7 mouse cellular contexts compared by ENCODE assay signal in the genomic region with DNA sequence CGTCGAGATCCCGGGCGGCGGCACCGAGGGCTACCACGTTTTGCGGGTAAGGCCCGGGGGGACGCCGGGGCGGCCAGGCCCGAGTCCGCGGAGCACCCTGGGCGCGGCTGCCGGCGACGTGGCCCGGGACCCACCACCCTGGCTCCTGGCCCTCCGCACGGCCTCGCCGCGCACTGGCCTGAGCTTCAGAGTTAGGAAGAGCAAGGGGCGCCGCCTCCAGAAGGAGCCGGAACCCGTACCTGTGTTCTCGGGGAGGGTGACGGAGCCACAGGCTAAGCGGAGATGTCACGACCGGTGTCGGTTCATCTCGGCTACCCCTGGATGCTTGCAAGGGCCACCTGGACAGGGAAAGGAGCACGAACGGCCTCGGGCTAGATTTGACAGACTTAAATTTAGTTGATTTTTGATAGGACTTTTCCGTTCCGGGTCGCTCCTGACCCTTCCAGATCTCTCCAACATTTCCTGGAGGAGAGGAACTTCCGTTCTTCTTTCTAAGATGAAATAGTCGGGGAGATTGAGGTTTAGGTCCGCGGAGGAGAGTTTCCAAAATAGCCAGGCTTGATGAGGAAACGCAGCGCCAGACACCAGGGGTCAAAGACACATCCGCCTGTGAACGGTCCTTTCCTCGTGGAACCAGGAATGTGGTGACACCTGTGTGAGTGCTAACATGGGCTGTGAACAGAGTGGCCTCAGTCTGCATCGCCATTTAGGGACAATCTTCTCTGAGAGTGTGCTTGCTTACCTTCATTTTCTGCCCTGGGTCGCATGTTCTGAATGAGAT. TPM values are rescaled to one million over a fixed set of nuclear protein-coding genes. Genes with fewer than 3 reads are reported as not detected.
DNase-seq lines count a peak whose midpoint lies in the region; ATAC-seq lines count a peak whose summit lies in the region.

A gene (minus strand): TSS at position 394 of the 781 bp plus-strand sequence.

- peak; percentile 48 for ATAC-seq in erythroblast, adult 5-6 weeks (replicated peaks; ENCODE audit: low FRiP score, poor library complexity, severe bottlenecking)
- peak; percentile 80 for ATAC-seq in intestine, embryonic 14.5 days (replicated peaks; ENCODE audit: low FRiP score, low TSS enrichment, low read depth)

- no peaks in the 10 kb centered on the region for H3K27me3 ChIP-seq in intestine, embryonic 14.5 days (replicated peaks; ENCODE audit: control insufficient read depth, insufficient read depth, low read length)

- H3K27ac ChIP-seq in intestine, embryonic 14.5 days (ENCODE audit: low read depth): peak within 1 kb of the TSS; percentile 91
- H3K27ac ChIP-seq in macrophage: peak within 1 kb of the TSS; percentile 55

- peak within 1 kb of the TSS; percentile 85 for H3K4me2 ChIP-seq in intestine, embryonic 14.5 days (ENCODE audit: low read length)

- peaks cover 52% of the 10 kb centered on the region for H3K79me2 ChIP-seq in macrophage (ENCODE audit: inconsistent target)

- peak within 1 kb of the TSS; percentile 96 for H3K4me3 ChIP-seq in intestine, embryonic 14.5 days (ENCODE audit: low read depth, low read length)
- peak within 1 kb of the TSS; percentile 97 for H3K4me3 ChIP-seq in macrophage (ENCODE audit: inconsistent target)

- WGBS in intestine, embryonic 14.5 days: under 1% methylated on average over 48 of the region's 54 CpGs
- under 1% methylated on average over 54 of the region's 54 CpGs for WGBS in macrophage (ENCODE audit: missing documents)

- no peaks in the 10 kb centered on the region for H3K9me3 ChIP-seq in intestine, embryonic 14.5 days (ENCODE audit: control insufficient read depth, low read length)

- H3K36me3 ChIP-seq in intestine, embryonic 14.5 days (ENCODE audit: control insufficient read depth, insufficient read depth, low read length): no peaks in the 10 kb centered on the region
- H3K36me3 ChIP-seq in macrophage (ENCODE audit: inconsistent target): no peaks in the 10 kb centered on the region

- H3K4me1 ChIP-seq in intestine, embryonic 14.5 days (replicated peaks; ENCODE audit: control insufficient read depth, insufficient read depth, low read length): peaks cover 13% of the 10 kb centered on the region

- H3K9ac ChIP-seq in intestine, embryonic 14.5 days (ENCODE audit: low read length): peak within 1 kb of the TSS; percentile 98

- peak; percentile 14 to 67 for DNase-seq in spleen, postnatal 4 days (ENCODE audit: low spot score in 2 of 2)
- no peak for DNase-seq in spleen, adult 12 weeks (ENCODE audit: low spot score)
- peak; percentile 28 for DNase-seq in brain, adult 2 months (ENCODE audit: low read depth, low spot score)
- peak; percentile 84 for DNase-seq in intestine, embryonic 14.5 days (ENCODE audit: low spot score)
- DNase-seq in natural killer cell, adult 2 months (ENCODE audit: low spot score in 2 of 2): no peak

RNA-seq across cellular contexts. Expression of the gene that starts here (rescaled TPM):
- total RNA-seq in erythroblast, adult 5-6 weeks (2015; ENCODE audit: low replicate concordance): not detected in 2 replicates
- not detected in 2 replicates for total RNA-seq in erythroblast, adult 5-6 weeks (2017; ENCODE audit: low replicate concordance)
- polyA plus RNA-seq in intestine, embryonic 14.5 days (2014; fragmentation: Nextera tagmentation; extraction: Ambion mirVana): 5.2 and 5.4 TPM in 2 replicates
- total RNA-seq in macrophage (2018; cell fraction: chromatin; rRNA removed): 1 to 10 TPM in 2 of 26 experiments, under 1 TPM in 2, not detected in 22; 0.92 to 2.3 (median 1.0) TPM
- total RNA-seq in macrophage (2018; cell fraction: cytosol; rRNA removed): under 1 TPM in 18 of 26 experiments, not detected in 8; 0.14 to 0.67 (median 0.29) TPM
- 1 to 10 TPM in 1 of 26 experiments, under 1 TPM in 3, not detected in 22; 0.67 to 1.0 (median 0.75) TPM for total RNA-seq in macrophage (2018; cell fraction: nucleus; rRNA removed)
- polyA plus RNA-seq in macrophage (2018): not detected in 3 replicates

Comparison
In these comparisons a context has a peak if more than half of its experiments do, and no peak if none do; other contexts are left out.
1. DNase-seq: peak in spleen, postnatal 4 days (2 of 2), brain, adult 2 months (single experiment) and intestine, embryonic 14.5 days (single experiment); none in spleen, adult 12 weeks (single experiment) and natural killer cell, adult 2 months (0 of 2).
2. Peak in ATAC-seq in erythroblast, adult 5-6 weeks; RNA of the gene not detected or under 1 TPM.